Mouse (Mus musculus) retina, adult 2 months (tissue): ENCODE results near the gene Mrpl28.

Experiments used
- DNase-seq: peaks from one replicate; pipeline ENCODE4 v3.0.0-alpha.2; 2012; ENCODE audit warnings: low read depth, low spot score

Mrpl28 gene

GRCm38 (mm10) chr17:26115956-26116487, 7.3 kb upstream of the Mrpl28 start:
- DNase-seq, result no peak

- no peak for DNase-seq
Measured at GRCm38 (mm10) chr17:26116503-26117258, 6.6 kb upstream of the Mrpl28 start.

- DNase-seq, result no peak
Measured at GRCm38 (mm10) chr17:26119766-26120710, 3.3 kb upstream of the Mrpl28 start.

GRCm38 (mm10) chr17:26122431-26123140, 714 bp upstream of the Mrpl28 start:
- DNase-seq, result no peak

GRCm38 (mm10) chr17:26124560-26124959, 1.3 kb downstream of the Mrpl28 start:
- no peak for DNase-seq

- no peak for DNase-seq
Measured at GRCm38 (mm10) chr17:26125226-26125625, 1.9 kb downstream of the Mrpl28 start.

GRCm38 (mm10) chr17:26131062-26131732, 7.9 kb downstream of the Mrpl28 start:
- DNase-seq, result no peak

- DNase-seq, result peak; percentile 45
Measured at GRCm38 (mm10) chr17:26131856-26132853, 8.9 kb downstream of the Mrpl28 start.

GRCm38 (mm10) chr17:26137106-26137750, 13.9 kb downstream of the Mrpl28 start:
- DNase-seq, result no peak

- DNase-seq, result no peak
Measured at GRCm38 (mm10) chr17:26137751-26138130, 14.4 kb downstream of the Mrpl28 start.

- peak; percentile 78 for DNase-seq
Measured at GRCm38 (mm10) chr17:26138239-26138836, 15.0 kb downstream of the Mrpl28 start, which contains the start of gene Axin1. TSS of gene Axin1 (plus strand) at chr17:26138688.

- DNase-seq, result no peak
Measured at GRCm38 (mm10) chr17:26138901-26139381, 15.6 kb downstream of the Mrpl28 start.

GRCm38 (mm10) chr17:26142796-26143195, 19.5 kb downstream of the Mrpl28 start:
- DNase-seq, result no peak

GRCm38 (mm10) chr17:26143386-26143785, 20.1 kb downstream of the Mrpl28 start:
- DNase-seq, result no peak

- DNase-seq, result no peak
Measured at GRCm38 (mm10) chr17:26149056-26149455, 25.8 kb downstream of the Mrpl28 start.

- no peak for DNase-seq
Measured at GRCm38 (mm10) chr17:26151886-26152630, 28.8 kb downstream of the Mrpl28 start.

- no peak for DNase-seq
Measured at GRCm38 (mm10) chr17:26162736-26163135, 39.4 kb downstream of the Mrpl28 start.

- DNase-seq, result no peak
Measured at GRCm38 (mm10) chr17:26168039-26168438, 44.7 kb downstream of the Mrpl28 start.
